Mouse (Mus musculus): Measurements from ENCODE around the gene Gm28870. TPM values are rescaled to one million over a fixed set of nuclear protein-coding genes. Genes with fewer than 3 reads are reported as not detected.

The Gm28870 gene
- polyA plus RNA-seq (2015; fragmentation: Nextera tagmentation; extraction: Ambion mirVana): not detected in 2 replicates

GRCm38 (mm10) chrY:50096976-50097375 is at the start of gene Gm28870:
Gene Gm28870, plus strand, starts transcription at chrY:50097276.

